ENCODE assay signal across 15 mouse cellular contexts in the genomic region with DNA sequence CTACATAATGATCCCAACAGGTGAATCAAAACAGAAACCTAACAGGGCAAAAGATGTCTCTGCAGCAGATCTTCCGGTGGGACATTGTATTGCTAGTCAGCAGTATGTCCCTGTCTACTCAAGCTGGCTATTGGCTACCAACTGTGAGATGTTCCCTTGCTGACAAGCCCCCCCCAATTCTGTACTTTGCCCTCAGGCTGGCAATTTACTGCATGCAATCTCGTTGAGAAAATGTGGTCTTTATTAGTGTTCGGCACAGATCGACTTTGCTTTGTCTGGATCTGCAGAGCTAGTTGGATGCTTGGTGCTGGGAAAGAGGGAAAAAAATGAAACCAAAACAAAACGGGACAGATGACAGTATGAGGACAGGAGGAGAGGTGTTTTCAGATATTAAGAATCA.
DNase-seq lines count a peak whose midpoint lies in the region; ATAC-seq and TF ChIP-seq lines count a peak whose summit lies in the region.
"Had no signal": no experiment of that assay in that cellular context is flagged by ENCODE, and none has a peak within 500 bp of the region (broad histone marks: within the 10 kb centered on the region; RNA-seq: fewer than 3 reads in every experiment).

No protein-coding gene starts in this region.

- peak overlapping the region; percentile 88 for H3K27ac ChIP-seq in left cerebral cortex, adult 2 months
- H3K27ac ChIP-seq in embryonic facial prominence, embryonic 14.5 days (replicated peaks; ENCODE audit: low read depth, low read length) = no peak overlapping the region
- H3K27ac ChIP-seq in hindbrain, embryonic 16.5 days (ENCODE audit: low read depth, low read length) = peak overlapping the region; percentile 37; the same call in 1 of the 2 replicates
- no peak overlapping the region for H3K27ac ChIP-seq in midbrain, embryonic 16.5 days (ENCODE audit: low read length)
- H3K27ac ChIP-seq: forebrain, embryonic 10.5 days; liver, embryonic 15.5 days; macrophage had no signal

- peak overlapping the region; percentile 24 for H3K4me2 ChIP-seq in embryonic facial prominence, embryonic 14.5 days (ENCODE audit: low read depth, low read length)
- no peak overlapping the region for H3K4me2 ChIP-seq in hindbrain, embryonic 16.5 days (ENCODE audit: low read length)
- no peak overlapping the region for H3K4me2 ChIP-seq in midbrain, embryonic 16.5 days (ENCODE audit: low read length)
- H3K4me2 ChIP-seq: liver, embryonic 15.5 days had no signal

- peaks cover 32% of the 10 kb centered on the region for H3K4me1 ChIP-seq in embryonic facial prominence, embryonic 14.5 days (ENCODE audit: control insufficient read depth, insufficient read depth, low read length)
- H3K4me1 ChIP-seq in hindbrain, embryonic 16.5 days (ENCODE audit: control insufficient read depth, insufficient read depth, low read depth, low read length) = peaks cover 16% of the 10 kb centered on the region
- peaks cover 15% of the 10 kb centered on the region for H3K4me1 ChIP-seq in midbrain, embryonic 16.5 days (ENCODE audit: control insufficient read depth, insufficient read depth, low read length)
- H3K4me1 ChIP-seq: liver, embryonic 15.5 days had no signal

- no peaks in the 10 kb centered on the region for H3K9me3 ChIP-seq in embryonic facial prominence, embryonic 14.5 days (ENCODE audit: control insufficient read depth, low read length)
- no peaks in the 10 kb centered on the region for H3K9me3 ChIP-seq in hindbrain, embryonic 16.5 days (ENCODE audit: control insufficient read depth, low read length)
- no peaks in the 10 kb centered on the region for H3K9me3 ChIP-seq in midbrain, embryonic 16.5 days (replicated peaks; ENCODE audit: control insufficient read depth, low read length, poor library complexity, severe bottlenecking)
- H3K9me3 ChIP-seq: forebrain, embryonic 10.5 days; liver, embryonic 15.5 days had no signal

- no peaks in the 10 kb centered on the region for H3K27me3 ChIP-seq in embryonic facial prominence, embryonic 14.5 days (replicated peaks; ENCODE audit: control insufficient read depth, insufficient read depth, low read length)
- no peaks in the 10 kb centered on the region for H3K27me3 ChIP-seq in hindbrain, embryonic 16.5 days (replicated peaks; ENCODE audit: control insufficient read depth, insufficient read depth, low read length)
- H3K27me3 ChIP-seq in midbrain, embryonic 16.5 days (ENCODE audit: control insufficient read depth, insufficient read depth, low read depth, low read length) = no peaks in the 10 kb centered on the region
- H3K27me3 ChIP-seq: CH12.LX; liver, embryonic 15.5 days had no signal

- intact Hi-C loops in left cerebral cortex, adult 2 months (cut with DNase I) = no loop called here
- intact Hi-C loops in left cerebral cortex, postnatal 10 days (cut with DNase I) = no loop called here

- H3K36me3 ChIP-seq in embryonic facial prominence, embryonic 14.5 days (ENCODE audit: control insufficient read depth, insufficient read depth, low read length) = no peaks in the 10 kb centered on the region
- no peaks in the 10 kb centered on the region for H3K36me3 ChIP-seq in hindbrain, embryonic 16.5 days (ENCODE audit: control insufficient read depth, insufficient read depth, low read length)
- no peaks in the 10 kb centered on the region for H3K36me3 ChIP-seq in midbrain, embryonic 16.5 days (ENCODE audit: control insufficient read depth, insufficient read depth, low read length)
- H3K36me3 ChIP-seq: forebrain, embryonic 10.5 days; liver, embryonic 15.5 days had no signal

- no peak overlapping the region for H3K4me3 ChIP-seq in left cerebral cortex, adult 2 months
- no peak overlapping the region for H3K4me3 ChIP-seq in embryonic facial prominence, embryonic 14.5 days (ENCODE audit: low read depth, low read length)
- no peak overlapping the region for H3K4me3 ChIP-seq in hindbrain, embryonic 16.5 days (ENCODE audit: low read length)
- H3K4me3 ChIP-seq in midbrain, embryonic 16.5 days (ENCODE audit: low read depth, low read length) = no peak overlapping the region
- H3K4me3 ChIP-seq: forebrain, embryonic 10.5 days; liver, embryonic 15.5 days had no signal

- H3K9ac ChIP-seq in embryonic facial prominence, embryonic 14.5 days (ENCODE audit: low read depth, low read length) = no peak overlapping the region
- no peak overlapping the region for H3K9ac ChIP-seq in hindbrain, embryonic 16.5 days (ENCODE audit: low read depth, low read length)
- H3K9ac ChIP-seq in midbrain, embryonic 16.5 days (ENCODE audit: low read depth, low read length) = no peak overlapping the region
- H3K9ac ChIP-seq: liver, embryonic 15.5 days had no signal

- no peak for DNase-seq in left cerebral cortex, adult 2 months (ENCODE audit: extremely low spot score in 1 of 2, low spot score in 2 of 2)
- no peak for DNase-seq in left cerebral cortex, postnatal 10 days (ENCODE audit: extremely low spot score in 1 of 2, low spot score in 2 of 2)
- DNase-seq in embryonic facial prominence, embryonic 14.5 days (ENCODE audit: low spot score) = no peak
- DNase-seq in testis, postnatal 10 days (ENCODE audit: low spot score) = no peak
- no peak for DNase-seq in MN1 (ENCODE audit: low spot score)
- DNase-seq: adrenal gland, adult 2 months; cerebellum, postnatal 36 days; gastrocnemius, postnatal 36 days; kidney, adult 2 months had no signal

- TF ChIP-seq CTCF in left cerebral cortex, adult 2 months (IDR thresholded peaks at IDR 0.05) = no peak

- ATAC-seq in embryonic facial prominence, embryonic 14.5 days (ENCODE audit: low read depth) = no peak
- no peak for ATAC-seq in hindbrain, embryonic 16.5 days
- ATAC-seq in midbrain, embryonic 16.5 days = 0 out of 2 replicates have a peak, but pooled peaks have one; percentile 25

- WGBS in embryonic facial prominence, embryonic 14.5 days = 24% methylated on average over 5 of the region's 5 CpGs
- WGBS in hindbrain, embryonic 16.5 days = 40% methylated on average over 5 of the region's 5 CpGs
- 44% methylated on average over 5 of the region's 5 CpGs for WGBS in midbrain, embryonic 16.5 days

Comparison
In these comparisons a context has a peak if more than half of its experiments do, and no peak if none do; other contexts are left out.
1. H3K27ac ChIP-seq: peak in left cerebral cortex, adult 2 months (single experiment) and hindbrain, embryonic 16.5 days (single experiment); none in embryonic facial prominence, embryonic 14.5 days (single experiment) and midbrain, embryonic 16.5 days (single experiment).